9 mouse cellular contexts compared by ENCODE assay signal in genomic region chr12:24493011-24493410, GRCm38 (mm10). TPM values are rescaled to one million over a fixed set of nuclear protein-coding genes. Genes with fewer than 3 reads are reported as not detected.
DNase-seq lines count a peak whose midpoint lies in the region; ATAC-seq lines count a peak whose summit lies in the region.
"Had no signal": no experiment of that assay in that cellular context is flagged by ENCODE, and none has a peak within 500 bp of the region (broad histone marks: within the 10 kb centered on the region; RNA-seq: fewer than 3 reads in every experiment).

No protein-coding gene starts in this region.

- no peaks in the 10 kb centered on the region for H3K9me3 ChIP-seq in neural tube, embryonic 15.5 days (replicated peaks)

- peaks cover under 1% of the 10 kb centered on the region; the same call in 1 of the 2 replicates for H3K4me1 ChIP-seq in neural tube, embryonic 15.5 days

- H3K4me3 ChIP-seq in neural tube, embryonic 15.5 days (replicated peaks) = no peak overlapping the region

- peak overlapping the region; percentile 38 for H3K4me2 ChIP-seq in neural tube, embryonic 15.5 days

- WGBS in neural tube, embryonic 15.5 days = 80% methylated on average over 9 of the region's 9 CpGs

- no peaks in the 10 kb centered on the region for H3K27me3 ChIP-seq in neural tube, embryonic 15.5 days (replicated peaks)

- intact Hi-C loops in heart, postnatal 14 days (cut with DNase I) = no loop called here

- no peaks in the 10 kb centered on the region for H3K36me3 ChIP-seq in neural tube, embryonic 15.5 days

- H3K9ac ChIP-seq in neural tube, embryonic 15.5 days (replicated peaks) = no peak overlapping the region

- no peak for ATAC-seq in neural tube, embryonic 15.5 days (ENCODE audit: low FRiP score)

- peak; percentile 78 for DNase-seq in heart, adult 11 months
- DNase-seq in heart, postnatal 14 days = no peak
- DNase-seq in ovary, postnatal 36 days (ENCODE audit: low spot score) = peak; percentile 8
- no peak for DNase-seq in ovary, adult 18-20 months (ENCODE audit: low spot score)
- DNase-seq in induced T-regulatory cell, adult 2 months (ENCODE audit: low read depth) = peak; percentile 46
- DNase-seq in yolk sac, embryonic 10.5 days (ENCODE audit: low spot score) = no peak
- no peak for DNase-seq in left cerebral cortex, adult 11 months (ENCODE audit: low spot score)
- DNase-seq: right cerebral cortex, adult 18-20 months had no signal

- H3K27ac ChIP-seq in neural tube, embryonic 15.5 days (replicated peaks) = no peak overlapping the region

RNA-seq across cellular contexts. Expression of gene Taf1b, which starts 5.1 kb away (rescaled TPM):
- total RNA-seq in heart, postnatal 14 days (2021) = 10 to 100 TPM; 10.4 to 10.6 TPM
- 32.5 and 35.8 TPM in 2 replicates for polyA plus RNA-seq in neural tube, embryonic 15.5 days (2015; fragmentation: Nextera tagmentation; extraction: Ambion mirVana)

Comparison
In these comparisons a context has a peak if more than half of its experiments do, and no peak if none do; other contexts are left out.
1. DNase-seq: peak in heart, adult 11 months (single experiment), ovary, postnatal 36 days (single experiment) and induced T-regulatory cell, adult 2 months (single experiment); none in heart, postnatal 14 days (0 of 2), ovary, adult 18-20 months (single experiment), yolk sac, embryonic 10.5 days (single experiment) and left cerebral cortex, adult 11 months (single experiment).